In the genomic region with DNA sequence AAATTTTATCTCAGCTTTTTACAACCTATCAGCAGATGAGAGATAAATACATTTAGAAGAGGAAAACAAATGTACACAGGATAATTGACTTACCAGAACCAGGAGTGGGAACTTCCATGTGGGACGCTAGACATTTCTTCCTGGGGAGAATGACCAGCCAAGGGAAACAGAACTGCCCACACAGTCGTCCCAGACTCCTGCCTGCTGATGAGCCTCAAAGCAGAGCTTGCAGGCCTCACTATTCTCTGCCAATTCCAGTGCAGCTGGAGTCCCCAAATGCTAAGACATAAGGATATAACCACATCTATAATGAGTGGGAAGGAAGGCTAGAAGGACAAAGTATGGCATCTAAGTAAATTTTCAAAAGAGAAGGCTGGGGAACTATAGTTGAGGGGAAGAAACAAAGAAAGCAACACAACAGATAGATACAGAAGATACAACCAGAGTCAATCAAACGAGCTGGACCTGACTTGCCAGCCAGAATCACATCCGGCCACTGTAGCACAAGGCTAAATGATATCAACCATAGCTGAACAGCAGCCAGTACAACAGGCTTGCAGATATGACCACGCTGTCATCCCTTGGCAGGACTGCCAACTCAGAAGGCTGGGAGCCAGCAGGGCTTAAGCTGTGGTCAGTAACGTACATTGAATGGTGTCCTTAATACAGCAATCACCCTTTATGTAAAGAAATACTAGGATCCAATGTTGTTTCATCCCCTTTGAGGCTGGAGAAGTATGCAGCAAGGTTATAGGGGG, we compare ENCODE assay signal across 11 mouse cellular contexts. TPM values are rescaled to one million over a fixed set of nuclear protein-coding genes. Genes with fewer than 3 reads are reported as not detected.
DNase-seq lines count a peak whose midpoint lies in the region; ATAC-seq and TF ChIP-seq lines count a peak whose summit lies in the region.
"Had no signal": no experiment of that assay in that cellular context is flagged by ENCODE, and none has a peak within 500 bp of the region (broad histone marks: within the 10 kb centered on the region; RNA-seq: fewer than 3 reads in every experiment).

No protein-coding gene starts in this region.

- peak; percentile 30 for DNase-seq in gastrocnemius, adult 2 months
- no peak for DNase-seq in gastrocnemius, postnatal 25 days
- peak; percentile 5 for DNase-seq in midbrain, embryonic 10.5 days (ENCODE audit: low spot score)
- DNase-seq in cerebellum, adult 18-20 months = peak; percentile 45 to 54
- peak; percentile 65 to 67 for DNase-seq in heart, postnatal 36 days
- no peak for DNase-seq in spleen, postnatal 14 days (ENCODE audit: low spot score in 2 of 2)

- no peak overlapping the region for H3K9ac ChIP-seq in midbrain, embryonic 15.5 days

- H3K36me3 ChIP-seq in midbrain, embryonic 10.5 days = no peaks in the 10 kb centered on the region
- no peaks in the 10 kb centered on the region for H3K36me3 ChIP-seq in midbrain, embryonic 15.5 days (replicated peaks)

- TF ChIP-seq CTCF in gastrocnemius, adult 2 months (IDR thresholded peaks at IDR 0.05) = no peak

- H3K27me3 ChIP-seq in midbrain, embryonic 10.5 days (ENCODE audit: low read depth, poor library complexity, severe bottlenecking) = no peaks in the 10 kb centered on the region
- no peaks in the 10 kb centered on the region for H3K27me3 ChIP-seq in midbrain, embryonic 15.5 days (replicated peaks)

- peaks cover 21% of the 10 kb centered on the region for H3K4me1 ChIP-seq in midbrain, embryonic 10.5 days
- H3K4me1 ChIP-seq in midbrain, embryonic 15.5 days = no peaks in the 10 kb centered on the region

- H3K4me3 ChIP-seq in gastrocnemius, adult 2 months = no peak overlapping the region
- H3K4me3 ChIP-seq in midbrain, embryonic 10.5 days = no peak overlapping the region
- H3K4me3 ChIP-seq in midbrain, embryonic 15.5 days = no peak overlapping the region
- H3K4me3 ChIP-seq: left cerebral cortex, adult 2 months had no signal

- WGBS in midbrain, embryonic 10.5 days = 82% methylated on average over 6 of the region's 6 CpGs
- WGBS in midbrain, embryonic 15.5 days = 71% methylated on average over 6 of the region's 6 CpGs

- no peak for ATAC-seq in midbrain, embryonic 15.5 days (replicated peaks)
- ATAC-seq in monocyte, adult 5-6 weeks (replicated peaks; ENCODE audit: insufficient number of reproducible peaks, low FRiP score, low TSS enrichment, poor library complexity, severe bottlenecking) = no peak
- ATAC-seq: activated CD4-positive, CD25-positive, alpha-beta regulatory T cell, adult 4 months had no signal

- no peak overlapping the region for H3K4me2 ChIP-seq in midbrain, embryonic 15.5 days

- H3K27ac ChIP-seq in gastrocnemius, adult 2 months = no peak overlapping the region
- H3K27ac ChIP-seq in midbrain, embryonic 10.5 days (replicated peaks) = no peak overlapping the region
- no peak overlapping the region for H3K27ac ChIP-seq in midbrain, embryonic 15.5 days
- H3K27ac ChIP-seq: left cerebral cortex, adult 2 months had no signal

- no peaks in the 10 kb centered on the region for H3K9me3 ChIP-seq in midbrain, embryonic 10.5 days (replicated peaks)
- no peaks in the 10 kb centered on the region for H3K9me3 ChIP-seq in midbrain, embryonic 15.5 days

- intact Hi-C loops in gastrocnemius, adult 2 months (cut with DNase I) = no loop called here
- intact Hi-C loops in heart, postnatal 36 days (cut with DNase I) = no loop called here

RNA-seq across cellular contexts. Expression of a gene that starts 38.7 kb away (rescaled TPM):
- total RNA-seq in gastrocnemius, adult 2 months (2021) = under 1 TPM; 0.38 to 0.64 TPM
- total RNA-seq in gastrocnemius, postnatal 25 days (2021) = 1 to 10 TPM in 1 of 2 experiments, under 1 TPM in 1; 0.64 to 1.7 TPM
- 6.0 and 7.7 TPM in 2 replicates for polyA plus RNA-seq in midbrain, embryonic 10.5 days (2016; fragmentation: Nextera tagmentation; extraction: Ambion mirVana)
- polyA plus RNA-seq in midbrain, embryonic 15.5 days (2015; fragmentation: Nextera tagmentation; extraction: Ambion mirVana) = 1.6 and 1.7 TPM in 2 replicates
- total RNA-seq in heart, postnatal 36 days (2021) = under 1 TPM; 0.25 to 0.30 TPM
- 0.32 TPM in 1 of 3 replicates, not detected in the others for total RNA-seq in monocyte, adult 5-6 weeks (2017)
- polyA plus RNA-seq: activated CD4-positive, CD25-positive, alpha-beta regulatory T cell, adult 4 months; C2C12 had no signal

Comparison
In these comparisons a context has a peak if more than half of its experiments do, and no peak if none do; other contexts are left out.
1. DNase-seq: peak in gastrocnemius, adult 2 months (single experiment), midbrain, embryonic 10.5 days (single experiment), cerebellum, adult 18-20 months (2 of 2) and heart, postnatal 36 days (2 of 2); none in gastrocnemius, postnatal 25 days (single experiment) and spleen, postnatal 14 days (0 of 2).